Mouse (Mus musculus): ENCODE data around the gene Kalrn.
"Not testable (repeated sequence)": the region's sequence is repeated elsewhere in the genome, so short reads cannot be mapped to it uniquely, and the experiment has no call there.

Kalrn gene

GRCm38 (mm10) chr16:34104427-34104826 lies 468.9 kb downstream of the Kalrn start:
- DNase-seq (ENCODE audit: low spot score) = no peak

GRCm38 (mm10) chr16:34102742-34103141 lies 470.6 kb downstream of the Kalrn start:
- DNase-seq (ENCODE audit: low spot score) = no peak

- DNase-seq (ENCODE audit: low spot score) = no peak
Measured at GRCm38 (mm10) chr16:34099795-34100194, 473.5 kb downstream of the Kalrn start.

GRCm38 (mm10) chr16:34095548-34096141 lies 477.7 kb downstream of the Kalrn start:
- peak; percentile 78 for DNase-seq (ENCODE audit: low spot score)

- no peak for DNase-seq (ENCODE audit: low spot score)
Measured at GRCm38 (mm10) chr16:34095093-34095465, 478.3 kb downstream of the Kalrn start.

- peak; percentile 46 for DNase-seq (ENCODE audit: low spot score)
Measured at GRCm38 (mm10) chr16:34094446-34095092, 478.8 kb downstream of the Kalrn start.

GRCm38 (mm10) chr16:34093734-34094445 lies 479.4 kb downstream of the Kalrn start:
- no peak for DNase-seq (ENCODE audit: low spot score)

- no peak for DNase-seq (ENCODE audit: low spot score)
Measured at GRCm38 (mm10) chr16:34089528-34090095, 483.7 kb downstream of the Kalrn start.

GRCm38 (mm10) chr16:34089022-34089421 lies 484.3 kb downstream of the Kalrn start:
- no peak for DNase-seq (ENCODE audit: low spot score)

- no peak for DNase-seq (ENCODE audit: low spot score)
Measured at GRCm38 (mm10) chr16:34088331-34088730, 485.0 kb downstream of the Kalrn start.

GRCm38 (mm10) chr16:34084135-34084920 lies 489.0 kb downstream of the Kalrn start:
- no peak for DNase-seq (ENCODE audit: low spot score)

GRCm38 (mm10) chr16:34082494-34083469 lies 490.6 kb downstream of the Kalrn start:
- no peak for DNase-seq (ENCODE audit: low spot score)

GRCm38 (mm10) chr16:34081683-34082438 lies 491.5 kb downstream of the Kalrn start:
- DNase-seq (ENCODE audit: low spot score) = no peak

- DNase-seq (ENCODE audit: low spot score) = not testable (repeated sequence)
Measured at GRCm38 (mm10) chr16:34081314-34081682, 492.0 kb downstream of the Kalrn start.

- no peak for DNase-seq (ENCODE audit: low spot score)
Measured at GRCm38 (mm10) chr16:34080818-34081217, 492.5 kb downstream of the Kalrn start.

GRCm38 (mm10) chr16:34079511-34079910 lies 493.8 kb downstream of the Kalrn start:
- no peak for DNase-seq (ENCODE audit: low spot score)

- no peak for DNase-seq (ENCODE audit: low spot score)
Measured at GRCm38 (mm10) chr16:34078732-34079131, 494.6 kb downstream of the Kalrn start.

- DNase-seq (ENCODE audit: low spot score) = no peak
Measured at GRCm38 (mm10) chr16:34076101-34076500, 497.2 kb downstream of the Kalrn start.

- no peak for DNase-seq (ENCODE audit: low spot score)
Measured at GRCm38 (mm10) chr16:34073930-34074329, 499.4 kb downstream of the Kalrn start.

- no peak for DNase-seq (ENCODE audit: low spot score)
Measured at GRCm38 (mm10) chr16:34072136-34072535, 501.2 kb downstream of the Kalrn start.
